Mouse (Mus musculus) c-Kit-positive CD71-positive TER-119-negative erythroid progenitor cells, embryonic 14.5 days (primary cell): Measurements from ENCODE around the gene Otp.

Source experiments
- DNase-seq: peaks from one replicate; pipeline ENCODE4 v3.0.0-alpha.2; 2013; ENCODE audit warnings: low read depth

The Otp gene

GRCm38 (mm10) chr13:94875396-94875880, at the start of gene Otp:
Gene Otp (plus strand): TSS chr13:94875602.
- no peak for DNase-seq

- DNase-seq, result no peak
Measured at GRCm38 (mm10) chr13:94826389-94826788, 49.0 kb upstream of the Otp start.

GRCm38 (mm10) chr13:94826986-94827385, 48.4 kb upstream of the Otp start:
- no peak for DNase-seq

GRCm38 (mm10) chr13:94827847-94828246, 47.6 kb upstream of the Otp start:
- no peak for DNase-seq

GRCm38 (mm10) chr13:94838047-94838720, 37.2 kb upstream of the Otp start:
- DNase-seq, result no peak

GRCm38 (mm10) chr13:94838756-94839337, 36.6 kb upstream of the Otp start:
- no peak for DNase-seq

- DNase-seq, result no peak
Measured at GRCm38 (mm10) chr13:94843236-94843635, 32.2 kb upstream of the Otp start.

GRCm38 (mm10) chr13:94847870-94848269, 27.5 kb upstream of the Otp start:
- DNase-seq, result no peak

- DNase-seq, result no peak
Measured at GRCm38 (mm10) chr13:94849351-94849750, 26.1 kb upstream of the Otp start.

- DNase-seq, result no peak
Measured at GRCm38 (mm10) chr13:94858016-94858575, 17.3 kb upstream of the Otp start.

- no peak for DNase-seq
Measured at GRCm38 (mm10) chr13:94859256-94859655, 16.1 kb upstream of the Otp start.

- no peak for DNase-seq
Measured at GRCm38 (mm10) chr13:94862491-94863230, 12.7 kb upstream of the Otp start.

- no peak for DNase-seq
Measured at GRCm38 (mm10) chr13:94866906-94867305, 8.5 kb upstream of the Otp start.

GRCm38 (mm10) chr13:94867772-94868171, 7.6 kb upstream of the Otp start:
- DNase-seq, result no peak

- no peak for DNase-seq
Measured at GRCm38 (mm10) chr13:94868478-94868950, 6.9 kb upstream of the Otp start.

GRCm38 (mm10) chr13:94869541-94869940, 5.9 kb upstream of the Otp start:
- no peak for DNase-seq

- no peak for DNase-seq
Measured at GRCm38 (mm10) chr13:94870071-94870460, 5.3 kb upstream of the Otp start.

- DNase-seq, result no peak
Measured at GRCm38 (mm10) chr13:94870461-94871186, 4.8 kb upstream of the Otp start.

- no peak for DNase-seq
Measured at GRCm38 (mm10) chr13:94871806-94872320, 3.5 kb upstream of the Otp start.

GRCm38 (mm10) chr13:94872439-94872838, 3.0 kb upstream of the Otp start:
- no peak for DNase-seq

- DNase-seq, result no peak
Measured at GRCm38 (mm10) chr13:94873111-94874038, 2.0 kb upstream of the Otp start.
